Mouse (Mus musculus): Measurements from ENCODE around the gene Zfp706. TPM values are rescaled to one million over a fixed set of nuclear protein-coding genes. Genes with fewer than 3 reads are reported as not detected.
"Not testable (repeated sequence)": the region's sequence is repeated elsewhere in the genome, so short reads cannot be mapped to it uniquely, and the experiment has no call there.

Zfp706 gene
- total and polyA plus RNA-seq, 3 experiments, result 19.7 to 137 (median 74.2) TPM

DNA sequence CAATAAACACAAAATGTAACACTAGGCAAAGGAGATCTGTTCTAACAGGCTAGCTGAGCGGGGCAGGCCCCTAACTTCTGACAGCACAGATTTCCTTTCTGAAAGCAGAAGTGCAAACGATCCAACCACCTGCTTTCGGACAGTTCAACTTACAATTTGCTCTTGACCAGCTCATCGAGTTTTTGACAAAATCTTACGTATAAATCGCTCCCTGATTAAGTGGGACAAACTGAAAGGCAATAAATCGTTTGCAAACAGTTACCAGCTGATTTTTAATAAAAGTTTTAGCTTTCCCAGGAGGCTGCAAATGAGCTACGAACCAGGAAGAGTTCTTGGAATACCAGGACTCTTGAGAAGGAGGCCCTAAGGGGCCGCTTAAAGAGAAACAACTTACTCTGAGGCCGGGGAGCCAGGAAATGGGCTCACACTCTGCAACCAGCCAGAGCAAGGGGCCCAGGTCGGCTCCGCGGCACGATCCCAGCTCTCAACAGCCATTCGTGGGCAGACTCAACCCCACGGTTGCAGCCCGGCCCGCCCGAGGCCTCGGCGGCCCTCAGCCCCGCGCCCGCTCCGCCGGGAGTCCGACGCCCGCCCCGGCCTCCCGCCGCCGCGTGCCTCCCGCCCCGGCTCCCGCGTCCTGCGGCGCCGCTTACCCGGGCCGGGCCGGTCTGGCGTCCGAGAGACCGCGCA is 953 bp downstream of the Zfp706 start:
- Histone ChIP-seq H3K9me3 (replicated peaks) (no peaks in the 10 kb centered on the region), H3K36me3 (replicated peaks) (peaks cover 37% of the 10 kb centered on the region), H3K4me3 (ENCODE audit: low read depth, low read length) (peak overlapping the region; percentile 86), H3K4me1 (ENCODE audit: insufficient read depth, low read depth, low read length) (peaks cover 42% of the 10 kb centered on the region), H3K27me3 (ENCODE audit: insufficient read depth, low read length) (no peaks in the 10 kb centered on the region)
- TF ChIP-seq CTCF (IDR thresholded peaks at IDR 0.05; ENCODE audit: low read depth, low read length) (no peak), GATA2 (IDR thresholded peaks at IDR 0.05; ENCODE audit: borderline replicate concordance, low read depth, low read length) (no peak), TAL1 (conservative IDR thresholded peaks at IDR 0.05; ENCODE audit: low read depth, low read length) (no peak), POLR2AphosphoS5 (IDR thresholded peaks at IDR 0.05; ENCODE audit: insufficient replicate concordance, low read depth, low read length) (no peak), GATA1 (IDR thresholded peaks at IDR 0.05; ENCODE audit: borderline replicate concordance, low read length) (no peak)
- DNase-seq (ENCODE audit: low spot score) (peak; percentile 25), ATAC-seq (ENCODE audit: extremely low read depth, insufficient number of reproducible peaks, low FRiP score, poor library complexity, severe bottlenecking) (no peak)

DNA sequence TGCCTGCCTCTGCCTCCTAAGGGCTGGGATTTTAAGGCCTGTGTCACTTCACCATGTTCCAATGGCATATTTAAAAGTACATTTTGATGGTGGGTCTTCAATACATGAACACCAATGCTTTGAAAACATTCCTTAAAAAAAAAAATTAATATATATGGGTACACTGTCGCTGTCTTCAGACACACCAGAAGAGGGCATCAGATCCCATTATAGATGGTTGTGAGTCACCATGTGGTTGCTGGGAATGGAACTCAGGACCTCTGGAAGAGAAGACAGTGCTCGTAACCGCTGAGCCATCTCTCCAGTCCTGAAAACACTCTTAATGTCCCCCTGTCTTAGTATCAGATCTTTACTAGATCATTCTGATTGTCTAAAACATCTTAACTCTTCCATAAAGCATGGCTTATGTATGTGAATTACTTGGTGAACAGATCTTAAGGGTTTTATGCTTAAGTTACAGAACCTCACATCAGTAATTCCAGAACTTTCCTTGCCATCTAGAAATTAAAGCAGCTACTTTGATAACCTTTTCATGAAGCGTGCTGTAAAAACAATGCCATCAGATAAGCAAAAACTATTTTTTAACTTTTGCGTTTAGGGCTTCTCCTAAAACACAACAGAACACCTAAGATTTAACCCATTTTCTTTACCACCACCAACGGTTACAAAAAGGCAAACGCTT is 1.6 kb downstream of the Zfp706 start:
- no peaks in the 10 kb centered on the region for H3K27me3 ChIP-seq (ENCODE audit: insufficient read depth, low read length)
- TF ChIP-seq TAL1 (conservative IDR thresholded peaks at IDR 0.05; ENCODE audit: low read depth, low read length) (no peak), GATA1 (IDR thresholded peaks at IDR 0.05; ENCODE audit: borderline replicate concordance, low read length) (no peak), CTCF (IDR thresholded peaks at IDR 0.05; ENCODE audit: low read depth, low read length) (no peak), GATA2 (IDR thresholded peaks at IDR 0.05; ENCODE audit: borderline replicate concordance, low read depth, low read length) (no peak), POLR2AphosphoS5 (IDR thresholded peaks at IDR 0.05; ENCODE audit: insufficient replicate concordance, low read depth, low read length) (no peak)
- peaks cover 43% of the 10 kb centered on the region for H3K36me3 ChIP-seq (replicated peaks)
- H3K4me1 ChIP-seq (ENCODE audit: insufficient read depth, low read depth, low read length), result peaks cover 38% of the 10 kb centered on the region
- peak overlapping the region; percentile 86 for H3K4me3 ChIP-seq (ENCODE audit: low read depth, low read length)
- ATAC-seq (ENCODE audit: extremely low read depth, insufficient number of reproducible peaks, low FRiP score, poor library complexity, severe bottlenecking), result no peak
- no peak for DNase-seq (ENCODE audit: low spot score)
- H3K9me3 ChIP-seq (replicated peaks), result no peaks in the 10 kb centered on the region

DNA sequence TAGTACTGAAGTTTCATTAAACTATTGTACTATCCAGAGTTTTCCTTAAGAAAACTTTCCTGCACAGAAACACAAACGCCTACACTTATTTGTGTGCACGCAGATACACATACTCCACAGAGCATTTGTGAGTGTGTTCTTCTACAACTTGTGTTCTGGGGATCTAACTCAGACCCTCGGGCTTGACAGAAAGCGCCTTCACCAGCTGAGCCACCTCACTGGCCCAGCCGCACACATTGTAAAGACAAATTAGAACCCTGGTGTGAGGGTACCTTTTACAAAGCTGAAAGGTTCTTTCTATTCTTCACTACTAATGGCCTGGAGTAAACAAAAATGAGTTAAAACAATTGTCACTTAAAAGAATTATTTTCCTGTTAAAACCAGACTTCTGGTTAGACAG is 2.7 kb downstream of the Zfp706 start:
- TF ChIP-seq TAL1 (conservative IDR thresholded peaks at IDR 0.05; ENCODE audit: low read depth, low read length), result no peak
- no peak for TF ChIP-seq GATA1 (IDR thresholded peaks at IDR 0.05; ENCODE audit: borderline replicate concordance, low read length)
- no peak for TF ChIP-seq POLR2AphosphoS5 (IDR thresholded peaks at IDR 0.05; ENCODE audit: insufficient replicate concordance, low read depth, low read length)
- no peak for TF ChIP-seq CTCF (IDR thresholded peaks at IDR 0.05; ENCODE audit: low read depth, low read length)
- TF ChIP-seq GATA2 (IDR thresholded peaks at IDR 0.05; ENCODE audit: borderline replicate concordance, low read depth, low read length), result no peak
- ATAC-seq (ENCODE audit: extremely low read depth, insufficient number of reproducible peaks, low FRiP score, poor library complexity, severe bottlenecking), result no peak
- Histone ChIP-seq H3K9me3 (replicated peaks) (no peaks in the 10 kb centered on the region), H3K4me1 (ENCODE audit: insufficient read depth, low read depth, low read length) (peaks cover 38% of the 10 kb centered on the region), H3K36me3 (replicated peaks) (peaks cover 50% of the 10 kb centered on the region), H3K4me3 (ENCODE audit: low read depth, low read length) (no peak overlapping the region; the same call in 1 of the 2 replicates), H3K27me3 (ENCODE audit: insufficient read depth, low read length) (no peaks in the 10 kb centered on the region)
- DNase-seq (ENCODE audit: low spot score), result no peak

DNA sequence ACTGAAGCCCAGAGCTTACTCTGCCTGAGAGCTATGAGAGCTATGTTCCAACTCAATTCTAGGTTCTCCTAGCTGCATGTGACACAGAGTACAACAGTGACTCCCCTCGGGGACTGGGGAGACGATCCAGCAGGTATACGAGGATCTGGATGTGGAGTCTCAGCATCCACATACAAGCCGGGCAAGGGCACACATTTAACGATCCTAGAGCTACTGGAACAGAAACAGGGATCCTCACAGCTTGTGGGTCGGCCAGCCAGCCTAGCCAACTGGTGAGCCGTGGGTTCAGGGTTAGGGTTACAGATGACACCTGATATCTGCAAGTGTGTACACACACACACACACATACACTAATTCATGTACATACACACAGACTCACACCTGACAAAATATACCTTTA is 5.3 kb downstream of the Zfp706 start:
- ATAC-seq (ENCODE audit: extremely low read depth, insufficient number of reproducible peaks, low FRiP score, poor library complexity, severe bottlenecking) (no peak), DNase-seq (ENCODE audit: low spot score) (no peak)
- Histone ChIP-seq H3K4me3 (ENCODE audit: low read depth, low read length) (no peak overlapping the region), H3K9me3 (replicated peaks) (no peaks in the 10 kb centered on the region), H3K36me3 (replicated peaks) (peaks cover 71% of the 10 kb centered on the region), H3K27me3 (ENCODE audit: insufficient read depth, low read length) (no peaks in the 10 kb centered on the region), H3K4me1 (ENCODE audit: insufficient read depth, low read depth, low read length) (peaks cover 35% of the 10 kb centered on the region)
- TF ChIP-seq POLR2AphosphoS5 (IDR thresholded peaks at IDR 0.05; ENCODE audit: insufficient replicate concordance, low read depth, low read length) (no peak), TAL1 (conservative IDR thresholded peaks at IDR 0.05; ENCODE audit: low read depth, low read length) (no peak), GATA2 (IDR thresholded peaks at IDR 0.05; ENCODE audit: borderline replicate concordance, low read depth, low read length) (no peak), CTCF (IDR thresholded peaks at IDR 0.05; ENCODE audit: low read depth, low read length) (no peak), GATA1 (IDR thresholded peaks at IDR 0.05; ENCODE audit: borderline replicate concordance, low read length) (no peak)

DNA sequence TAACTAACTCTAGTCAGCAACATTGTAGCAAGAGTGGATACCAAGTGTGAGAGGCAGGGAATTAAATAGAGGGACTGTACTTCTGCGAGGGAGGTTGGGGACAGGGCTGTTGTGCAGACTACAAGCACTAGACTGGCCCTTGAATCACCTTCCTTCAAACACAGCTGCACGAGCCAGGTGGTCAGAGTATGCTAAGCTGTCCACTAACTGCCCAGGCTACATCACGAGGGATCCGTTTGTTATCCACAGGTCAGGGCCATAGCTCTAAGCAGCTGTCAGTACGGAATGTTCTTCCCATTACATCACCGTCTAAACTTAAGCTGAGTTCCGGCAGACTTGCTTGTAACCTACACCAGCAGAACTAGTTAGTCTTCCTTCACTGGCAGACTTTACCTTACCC is 8.0 kb downstream of the Zfp706 start:
- H3K27me3 ChIP-seq (ENCODE audit: insufficient read depth, low read length); ATAC-seq (ENCODE audit: extremely low read depth, insufficient number of reproducible peaks, low FRiP score, poor library complexity, severe bottlenecking); H3K4me3 ChIP-seq (ENCODE audit: low read depth, low read length); H3K9me3 ChIP-seq (replicated peaks); DNase-seq (ENCODE audit: low spot score): not testable (repeated sequence)
- Histone ChIP-seq H3K4me1 (ENCODE audit: insufficient read depth, low read depth, low read length) (peaks cover 25% of the 10 kb centered on the region), H3K36me3 (replicated peaks) (peaks cover 71% of the 10 kb centered on the region)

DNA sequence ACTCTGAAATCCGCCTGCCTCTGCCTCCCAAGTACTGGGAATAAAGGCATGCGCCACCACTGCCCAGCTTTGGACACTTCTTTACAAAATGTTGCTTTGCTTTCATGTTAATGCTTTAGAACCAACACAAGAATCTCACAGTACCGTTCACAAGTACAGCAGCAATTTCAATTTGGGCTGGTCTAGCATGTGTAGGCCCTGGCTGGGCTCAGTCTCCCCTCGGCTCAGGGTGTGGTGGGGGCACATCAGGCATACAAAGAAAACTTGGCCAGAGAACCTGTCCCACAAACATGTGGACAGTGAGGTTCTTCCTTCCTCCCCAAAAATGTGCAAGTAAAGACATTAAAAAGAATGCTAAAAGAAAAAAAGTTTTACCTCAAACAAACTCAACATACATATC is 12.4 kb downstream of the Zfp706 start:
- H3K27me3 ChIP-seq (ENCODE audit: insufficient read depth, low read length), result no peaks in the 10 kb centered on the region
- peaks cover 9% of the 10 kb centered on the region for H3K4me1 ChIP-seq (ENCODE audit: insufficient read depth, low read depth, low read length)
- DNase-seq (ENCODE audit: low spot score) (no peak), ATAC-seq (ENCODE audit: extremely low read depth, insufficient number of reproducible peaks, low FRiP score, poor library complexity, severe bottlenecking) (no peak)
- TF ChIP-seq CTCF (IDR thresholded peaks at IDR 0.05; ENCODE audit: low read depth, low read length) (no peak), POLR2AphosphoS5 (IDR thresholded peaks at IDR 0.05; ENCODE audit: insufficient replicate concordance, low read depth, low read length) (no peak), GATA1 (IDR thresholded peaks at IDR 0.05; ENCODE audit: borderline replicate concordance, low read length) (no peak), GATA2 (IDR thresholded peaks at IDR 0.05; ENCODE audit: borderline replicate concordance, low read depth, low read length) (no peak), TAL1 (conservative IDR thresholded peaks at IDR 0.05; ENCODE audit: low read depth, low read length) (no peak)
- no peak overlapping the region for H3K4me3 ChIP-seq (ENCODE audit: low read depth, low read length)
- H3K9me3 ChIP-seq (replicated peaks), result no peaks in the 10 kb centered on the region
- H3K36me3 ChIP-seq (replicated peaks), result peaks cover 73% of the 10 kb centered on the region
